Mouse (Mus musculus) cerebral cortex, adult 2 months (tissue): Measurements from ENCODE around the gene Ripor2.

ENCODE experiments used
- WGBS: fragments of 180-500 bp; shearing (Covaris S2); methylation state at CpG from one replicate; pipeline ENCODE4 v1.1.7; 2018; 5-methylcytosine and 5-hydroxymethylcytosine counted together

Ripor2 gene

DNA sequence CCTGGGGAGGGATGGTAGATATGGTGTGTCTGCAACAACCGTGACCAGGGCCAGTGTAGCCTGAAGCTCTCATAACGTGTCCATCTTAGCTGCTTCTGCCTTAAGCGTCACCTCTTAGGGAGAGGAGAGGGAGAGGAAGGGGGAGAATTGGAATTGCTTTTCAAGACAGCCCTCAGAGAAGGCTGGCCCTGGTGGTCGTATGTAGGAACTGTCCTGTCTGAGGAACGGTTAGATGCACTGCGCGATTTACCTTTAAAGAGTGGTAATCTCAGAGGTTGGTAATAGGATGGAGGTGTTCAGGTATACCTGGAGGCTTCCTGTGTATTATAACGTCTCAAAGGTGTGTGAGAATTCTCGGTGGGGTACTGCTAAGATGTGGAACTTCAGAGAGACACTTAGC lies 3.4 kb downstream of the Ripor2 start:
- WGBS: 73% methylated on average over 9 of the region's 9 CpGs

DNA sequence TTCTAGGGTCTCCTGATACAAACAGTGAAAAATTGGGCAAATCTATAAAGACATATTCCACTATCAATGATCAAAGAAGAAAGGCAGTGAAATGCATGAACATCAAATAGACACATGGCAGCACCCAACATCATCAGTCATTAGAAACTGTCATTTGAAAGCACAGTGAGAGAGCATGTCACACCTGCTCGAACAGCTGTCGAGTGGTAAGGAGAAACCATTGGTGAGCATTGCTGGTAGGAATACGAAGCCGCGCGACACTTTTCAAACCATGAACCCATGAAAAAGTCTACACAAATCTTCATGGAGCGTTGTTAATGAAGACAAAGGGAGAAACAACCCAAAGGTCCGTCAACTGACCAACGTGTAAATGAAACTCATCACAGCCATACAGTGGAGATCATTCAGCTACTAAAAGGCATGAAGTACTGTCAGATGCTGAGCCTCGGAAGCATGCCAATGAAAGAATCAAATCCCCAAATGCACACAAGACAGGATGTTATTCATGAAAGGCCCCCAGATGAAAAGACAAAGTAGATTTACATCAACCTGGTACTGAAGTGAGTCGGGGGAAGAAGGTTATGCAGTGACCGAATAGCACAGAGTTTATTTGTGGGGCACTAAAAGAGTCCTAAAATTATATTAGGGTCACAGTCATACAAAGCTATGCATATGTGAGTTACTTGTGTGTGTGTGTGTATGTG lies 5.4 kb downstream of the Ripor2 start:
- WGBS: 96% methylated on average over 12 of the region's 12 CpGs

DNA sequence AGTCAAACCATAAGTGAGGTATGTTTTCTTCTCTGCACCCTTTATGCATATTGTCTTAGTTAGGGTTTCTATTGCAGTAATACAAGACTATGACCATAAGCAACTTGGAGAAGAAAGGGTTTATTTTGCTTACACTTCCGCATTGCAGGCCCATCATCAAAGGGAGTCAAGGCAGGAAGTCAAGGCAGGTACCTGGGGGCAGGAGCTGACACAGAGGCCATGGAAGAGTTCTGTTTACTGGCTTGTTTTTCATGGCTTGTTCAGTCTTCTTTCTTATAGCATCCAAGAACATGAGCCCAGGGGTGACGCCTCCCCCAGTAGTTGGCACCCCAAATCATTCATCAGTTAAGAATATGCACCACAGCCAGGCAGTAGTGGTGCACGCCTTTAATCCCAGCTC lies 6.6 kb downstream of the Ripor2 start:
- WGBS: 98% methylated on average over 3 of the region's 3 CpGs

DNA sequence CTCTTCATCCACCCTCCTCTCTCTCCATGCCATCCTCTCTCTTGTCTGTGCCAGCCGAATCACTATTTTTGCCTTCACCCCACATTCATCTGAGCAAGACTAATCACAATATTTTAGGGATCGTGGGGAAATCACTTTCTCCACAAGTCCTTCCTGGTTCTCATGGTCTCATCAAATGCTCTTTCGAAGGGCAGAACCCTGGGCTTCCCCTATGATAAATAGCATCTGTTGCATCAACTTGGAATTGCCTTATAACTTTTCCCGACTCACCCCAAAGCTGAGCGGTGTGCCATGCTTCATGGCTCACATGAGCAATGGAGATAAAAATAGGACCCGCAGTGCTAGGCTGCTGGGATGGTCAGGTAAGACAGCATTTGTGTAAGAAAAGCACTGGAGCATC lies 9.7 kb downstream of the Ripor2 start:
- 96% methylated on average over 6 of the region's 6 CpGs for WGBS

DNA sequence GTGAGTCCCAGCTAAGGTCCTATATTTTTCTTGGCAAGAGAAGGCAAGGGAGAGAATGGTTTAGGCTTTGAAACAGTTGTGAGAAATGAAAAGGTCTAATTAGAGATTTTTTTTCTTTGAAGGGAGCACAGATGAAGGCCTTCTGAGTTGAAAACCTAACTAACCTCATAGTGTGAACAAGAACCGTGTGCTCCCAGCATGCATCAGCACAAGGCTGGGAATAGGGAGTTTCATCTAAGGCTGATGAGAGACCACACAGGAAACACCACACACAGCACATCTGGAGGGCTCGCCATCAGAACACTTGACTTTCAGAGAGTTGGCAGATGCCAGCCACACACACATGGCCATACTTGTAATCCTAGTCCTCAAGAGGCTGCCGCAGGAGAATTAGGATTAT lies 12.3 kb downstream of the Ripor2 start:
- 79% methylated on average over 3 of the region's 3 CpGs for WGBS

DNA sequence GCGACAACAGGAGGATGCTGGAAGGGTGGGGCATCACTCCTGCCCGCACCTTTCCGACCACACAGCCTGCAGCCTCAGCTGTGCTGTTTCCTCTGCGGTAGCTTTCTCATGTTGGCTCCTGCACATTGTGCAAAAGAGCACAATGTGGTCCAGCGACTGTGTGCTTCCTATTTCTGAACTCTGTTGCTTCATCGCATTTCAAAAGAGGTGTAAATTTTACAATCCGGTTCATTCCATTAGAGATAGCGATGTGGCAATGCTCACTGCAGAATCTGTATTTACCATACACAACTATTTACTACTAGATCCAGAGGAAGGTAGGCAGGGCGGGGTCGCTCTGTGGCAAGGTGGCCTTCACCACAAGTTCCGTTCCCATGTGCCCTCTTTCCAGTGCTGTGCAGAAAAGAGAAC lies 17.6 kb downstream of the Ripor2 start:
- WGBS: 79% methylated on average over 11 of the region's 11 CpGs

DNA sequence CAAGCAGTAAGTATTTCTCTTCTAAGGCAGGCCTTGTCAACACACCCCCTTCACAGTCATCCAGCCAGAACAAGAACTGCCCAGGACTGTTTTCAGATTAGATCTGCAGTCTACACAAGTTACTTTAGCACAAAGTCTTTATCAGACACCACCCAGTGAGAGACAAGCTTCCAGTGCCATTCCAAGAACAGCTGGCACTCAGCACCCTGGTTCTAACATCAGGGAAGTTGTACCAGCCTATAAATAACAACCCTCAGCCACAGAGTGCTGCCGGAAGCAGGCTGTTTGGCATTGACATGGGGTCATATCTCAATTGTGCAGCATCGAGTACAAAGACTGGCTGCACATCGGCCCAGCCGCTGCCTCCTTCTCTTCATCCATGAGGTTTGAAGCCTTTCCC lies 21.0 kb downstream of the Ripor2 start:
- 43% methylated on average over 4 of the region's 4 CpGs for WGBS

DNA sequence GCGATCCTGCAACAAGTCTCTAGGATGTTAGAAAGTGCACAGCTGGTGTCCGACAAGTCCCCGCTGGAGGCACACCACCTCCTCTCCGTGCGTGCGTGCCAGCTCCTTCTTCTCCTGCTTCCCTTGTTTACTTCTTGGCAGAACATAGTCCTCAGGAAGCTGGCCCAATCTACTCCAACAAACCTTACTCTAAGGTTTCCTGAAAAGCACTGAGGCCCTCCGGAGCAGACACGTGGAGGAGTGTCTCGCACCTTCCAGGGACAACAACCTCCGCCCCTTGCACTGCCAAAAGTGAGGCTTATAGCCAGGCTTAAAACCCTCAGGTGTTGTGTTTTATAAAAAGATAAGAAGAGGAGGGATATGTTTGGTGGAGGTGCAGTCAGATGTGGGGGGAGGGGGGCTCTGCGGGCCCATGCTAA lies 21.6 kb downstream of the Ripor2 start:
- 13% methylated on average over 11 of the region's 11 CpGs for WGBS

DNA sequence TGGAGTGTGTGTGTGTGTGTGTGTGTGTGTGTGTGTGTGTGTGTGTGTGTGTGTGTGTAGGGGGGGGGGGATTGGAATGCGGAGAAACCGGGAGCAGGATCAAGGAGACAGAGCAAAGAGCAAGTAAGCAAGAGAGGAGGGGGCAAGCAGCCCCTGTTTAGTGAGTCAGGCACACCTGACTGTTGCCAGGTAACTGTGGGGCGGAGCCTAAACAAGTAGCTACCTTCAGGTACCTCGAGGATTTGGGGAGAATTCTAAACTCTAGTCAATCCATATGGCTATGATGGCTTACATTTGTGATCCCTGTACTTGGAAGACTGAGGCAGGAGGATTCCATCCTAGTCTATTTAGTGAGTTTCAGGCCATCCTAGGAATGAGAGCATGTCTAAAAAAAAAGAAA lies 22.1 kb downstream of the Ripor2 start:
- 45% methylated on average over 3 of the region's 4 CpGs for WGBS

DNA sequence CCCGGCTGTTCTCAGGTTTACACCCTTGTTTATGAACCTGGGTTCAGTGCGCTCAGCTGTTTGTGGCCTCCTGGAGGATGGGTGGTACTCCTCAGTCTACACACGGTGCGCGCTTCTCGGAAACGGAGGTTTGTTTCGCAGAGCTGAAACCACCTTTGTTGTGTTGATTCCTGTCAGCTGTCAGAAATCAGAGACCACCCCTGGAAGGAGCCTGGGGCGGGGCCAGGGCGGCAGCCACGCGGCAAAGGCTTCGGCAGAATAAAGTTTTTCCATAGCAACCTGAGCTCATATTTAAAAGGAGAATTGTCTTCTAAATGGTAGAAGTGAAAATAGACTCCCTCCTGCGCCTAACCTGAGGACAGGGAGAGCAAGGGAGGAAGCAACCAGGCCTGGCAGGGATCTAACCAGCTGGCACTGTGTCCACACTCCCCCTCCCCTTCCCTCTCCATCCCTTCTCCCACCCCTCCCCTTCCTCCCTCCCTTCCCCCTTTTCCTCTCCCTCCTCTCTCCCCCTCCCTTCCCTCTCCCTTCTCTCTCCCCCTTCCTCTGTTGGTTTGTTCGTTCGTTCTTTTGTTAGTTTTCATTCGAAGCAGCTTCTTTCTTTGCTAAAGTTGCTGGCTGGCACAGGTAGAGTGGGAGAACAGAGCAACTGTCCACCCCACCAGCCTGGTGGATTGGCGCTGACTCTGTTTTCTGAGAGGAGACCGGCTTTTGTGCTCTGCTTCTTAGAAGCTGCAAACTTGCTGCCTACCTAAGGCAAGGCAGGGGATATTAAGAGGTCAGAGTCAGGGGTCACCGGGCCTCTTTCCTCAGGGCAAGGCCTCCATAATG lies 23.0 kb downstream of the Ripor2 start:
- WGBS: 19% methylated on average over 20 of the region's 20 CpGs

DNA sequence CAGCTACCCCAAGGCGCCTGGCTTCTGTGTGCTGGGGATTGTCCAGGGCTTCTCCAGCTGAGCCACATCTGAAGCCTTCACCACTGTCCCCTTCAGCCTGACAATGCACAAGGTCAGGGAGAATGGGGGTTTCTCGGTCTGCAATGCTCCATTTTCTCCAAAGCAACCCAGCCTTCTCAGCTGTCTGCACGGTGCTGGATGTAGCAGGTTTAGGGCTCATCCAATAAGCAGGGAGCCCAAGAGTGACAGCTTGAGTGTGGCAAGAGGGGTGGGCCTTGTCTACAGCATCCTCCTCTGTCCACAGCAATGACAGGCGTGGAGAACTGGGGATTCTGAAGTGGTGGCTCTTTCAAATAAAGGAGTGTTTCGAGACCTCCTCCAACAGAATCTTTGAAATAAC lies 23.8 kb downstream of the Ripor2 start:
- 88% methylated on average over 5 of the region's 5 CpGs for WGBS

DNA sequence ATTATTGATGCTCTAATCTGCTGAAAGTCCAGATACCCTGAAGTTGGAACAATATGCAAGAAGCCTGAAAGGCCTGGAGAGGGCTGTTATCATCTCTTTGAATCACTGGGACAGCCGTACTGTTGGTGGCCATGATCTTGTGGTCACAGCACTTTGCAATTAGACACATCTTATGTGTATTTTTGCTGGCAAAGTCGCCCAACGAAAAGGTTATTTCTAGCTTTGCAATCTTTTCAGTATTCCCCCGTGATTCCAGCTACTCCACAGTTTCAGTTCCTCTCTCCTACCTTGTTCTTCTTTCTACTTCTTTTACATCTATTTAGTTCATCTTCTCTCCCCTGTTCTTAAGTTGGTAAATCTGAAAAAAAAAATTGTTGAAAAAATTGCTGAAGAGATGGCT lies 26.0 kb downstream of the Ripor2 start:
- WGBS: 92% methylated on average over 4 of the region's 4 CpGs

DNA sequence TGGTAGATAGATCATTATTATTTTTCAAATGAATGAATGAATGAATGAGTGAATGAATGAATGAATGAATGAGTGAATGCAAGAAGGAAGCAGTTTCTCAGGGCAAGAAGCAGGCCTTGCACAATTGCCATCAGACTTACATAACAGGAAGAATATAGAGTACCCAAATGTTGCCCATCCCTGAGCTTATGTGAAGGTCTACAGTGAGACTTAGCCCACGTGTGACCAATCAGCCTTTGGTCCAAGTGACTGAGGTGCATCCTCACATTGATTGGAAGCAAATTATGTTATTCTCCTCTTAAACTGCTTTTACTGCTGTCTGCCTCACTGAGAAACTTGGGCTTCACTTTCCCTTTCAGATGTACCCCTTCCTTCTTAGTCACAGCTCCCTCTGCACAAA lies 26.7 kb downstream of the Ripor2 start:
- 81% methylated on average over 1 of the region's 1 CpGs for WGBS

DNA sequence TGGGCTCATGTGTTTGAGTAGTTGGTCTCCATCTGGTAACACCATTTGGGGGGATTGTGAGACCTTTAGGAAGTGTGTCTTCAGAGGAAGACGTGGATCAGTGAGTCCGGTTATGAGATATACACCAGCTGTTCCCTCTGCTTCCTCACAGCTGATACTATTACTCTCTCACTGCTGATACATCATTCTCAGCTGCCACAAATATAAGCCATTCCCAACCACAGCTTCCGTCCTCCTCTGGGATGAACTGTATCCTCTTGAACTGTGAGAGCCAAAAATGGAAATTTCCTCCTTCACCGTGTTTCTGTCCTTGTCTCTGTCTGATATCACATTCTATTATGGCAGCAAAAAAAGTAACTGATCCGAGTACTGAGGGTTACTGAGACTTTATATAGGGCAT lies 28.9 kb downstream of the Ripor2 start:
- 56% methylated on average over 5 of the region's 5 CpGs for WGBS

DNA sequence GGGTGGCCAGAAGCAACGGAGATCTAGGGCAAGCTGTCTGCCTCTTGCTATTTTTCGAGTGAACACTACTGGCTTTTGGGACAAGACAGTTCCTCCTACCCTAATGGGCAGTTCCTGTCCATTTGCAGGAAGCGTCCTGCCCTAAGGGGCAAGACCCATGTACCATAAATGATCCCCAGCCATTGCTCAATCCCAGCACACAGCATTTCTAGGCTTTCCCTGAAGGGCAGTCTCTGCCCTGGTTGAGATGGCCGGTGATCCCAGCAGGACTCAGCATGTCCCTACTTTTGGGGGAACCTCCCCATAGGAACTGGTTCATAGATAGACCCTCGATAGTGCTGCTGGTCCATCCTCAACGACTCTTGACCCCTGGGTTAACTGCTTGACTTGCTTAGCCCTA lies 31.0 kb downstream of the Ripor2 start:
- WGBS: 81% methylated on average over 6 of the region's 6 CpGs

DNA sequence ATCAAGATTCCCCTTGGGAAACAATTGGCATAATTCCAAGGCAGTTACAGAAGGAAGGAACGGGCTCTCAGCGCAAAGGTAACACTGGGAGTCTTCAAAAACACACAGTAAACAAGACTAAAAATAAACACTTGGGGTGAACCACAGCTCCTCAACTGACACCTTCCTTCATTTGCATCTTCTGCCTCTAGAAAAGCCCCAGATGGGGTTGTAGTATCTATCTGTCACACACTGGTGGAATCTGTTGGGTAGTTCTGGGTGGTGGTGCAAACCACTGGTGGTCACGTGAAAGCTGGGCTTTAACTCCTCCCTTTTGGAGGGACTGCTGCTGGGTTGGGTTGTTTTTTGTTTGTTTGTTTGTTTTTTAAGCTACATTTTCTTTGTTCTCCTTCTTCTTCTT lies 31.4 kb downstream of the Ripor2 start:
- 80% methylated on average over 3 of the region's 3 CpGs for WGBS

DNA sequence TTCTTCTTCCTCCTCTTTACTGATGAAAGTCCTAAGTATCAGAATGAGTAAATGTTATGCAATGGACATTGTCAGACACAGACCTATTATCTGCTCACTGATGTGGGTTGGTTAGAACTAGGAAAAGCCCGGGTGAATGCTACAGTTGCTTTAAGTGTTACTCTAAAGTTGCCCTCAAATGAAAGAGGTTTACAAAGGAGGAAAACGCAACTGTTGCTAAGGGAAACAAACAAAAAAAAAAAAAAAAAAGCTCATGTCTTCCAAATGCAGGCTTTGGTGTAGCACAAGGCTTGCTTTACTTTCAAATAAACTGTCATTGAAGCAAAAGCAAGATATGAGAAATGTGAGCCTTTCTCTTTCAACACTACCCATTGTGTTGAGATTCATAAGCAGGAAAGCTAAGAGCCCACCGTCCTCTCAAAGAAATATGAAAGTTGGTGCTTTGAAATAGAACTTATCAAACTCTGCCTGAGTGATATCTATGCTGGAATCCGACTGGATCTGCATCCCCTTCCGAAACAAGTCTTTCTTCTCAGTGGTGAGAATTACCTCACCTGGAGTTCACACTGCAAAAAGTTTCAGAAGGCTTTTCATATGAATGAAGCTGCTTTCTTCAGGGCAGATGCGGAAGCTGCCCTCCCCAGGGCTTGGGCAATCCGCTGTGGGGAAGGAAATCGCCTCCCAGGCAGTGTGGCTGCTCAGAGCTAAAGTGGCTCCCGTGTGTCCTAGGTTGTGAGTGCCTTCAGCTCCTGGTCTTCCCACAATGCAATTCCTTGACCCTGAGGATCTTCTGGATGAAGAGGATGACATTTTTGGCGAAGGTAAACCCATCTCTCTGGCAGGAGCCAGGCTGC lies 32.2 kb downstream of the Ripor2 start:
- 72% methylated on average over 10 of the region's 10 CpGs for WGBS

DNA sequence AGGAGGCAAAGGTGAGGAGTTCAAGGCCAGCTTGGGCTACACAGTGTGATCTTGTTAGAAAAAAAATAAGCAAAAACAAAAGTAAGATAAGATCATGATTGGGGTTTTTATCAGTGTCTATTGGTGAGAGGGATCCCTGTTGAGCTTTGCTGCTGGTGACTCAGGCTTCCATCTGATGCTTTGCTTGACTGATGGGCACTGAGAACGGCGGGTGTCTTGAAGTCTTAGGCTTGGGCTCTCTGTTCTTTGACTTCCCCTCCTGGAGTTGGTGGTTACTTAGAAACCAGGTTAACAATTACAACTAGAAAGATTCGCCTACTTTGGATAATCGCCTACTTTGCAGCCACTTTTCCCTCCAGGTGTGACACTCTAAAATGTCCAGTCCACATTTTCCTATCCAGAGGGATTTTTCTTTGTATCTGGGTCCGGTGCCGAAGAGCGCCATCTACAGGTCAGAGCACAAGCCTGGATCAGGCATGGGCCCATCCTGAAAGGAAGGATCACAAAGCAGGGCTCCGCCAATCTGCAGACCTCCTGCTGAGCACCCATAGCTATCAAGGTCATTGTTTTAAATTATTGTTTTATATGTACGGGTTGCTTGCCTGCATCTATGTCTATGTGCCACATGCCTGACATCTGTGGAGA lies 34.1 kb downstream of the Ripor2 start:
- 72% methylated on average over 9 of the region's 9 CpGs for WGBS

DNA sequence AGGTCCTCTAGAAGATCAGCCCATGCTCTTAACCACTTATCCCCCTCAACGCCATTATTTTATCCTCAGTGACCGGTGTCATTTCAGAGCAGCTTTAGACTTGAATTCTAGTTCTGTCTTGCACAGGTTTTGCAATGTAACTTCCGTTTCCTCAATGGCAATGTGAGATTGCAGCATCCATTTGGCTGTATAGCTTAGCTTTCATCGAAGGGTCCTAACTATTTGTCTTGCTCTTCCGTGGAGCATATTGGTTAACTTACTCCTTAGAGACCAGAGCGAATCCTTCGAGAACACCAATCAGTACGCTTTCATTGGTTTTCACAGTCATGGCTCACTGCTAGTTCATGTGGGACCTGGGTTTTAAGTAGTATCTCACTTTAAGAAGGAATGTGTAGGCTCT lies 34.7 kb downstream of the Ripor2 start:
- 91% methylated on average over 8 of the region's 8 CpGs for WGBS

DNA sequence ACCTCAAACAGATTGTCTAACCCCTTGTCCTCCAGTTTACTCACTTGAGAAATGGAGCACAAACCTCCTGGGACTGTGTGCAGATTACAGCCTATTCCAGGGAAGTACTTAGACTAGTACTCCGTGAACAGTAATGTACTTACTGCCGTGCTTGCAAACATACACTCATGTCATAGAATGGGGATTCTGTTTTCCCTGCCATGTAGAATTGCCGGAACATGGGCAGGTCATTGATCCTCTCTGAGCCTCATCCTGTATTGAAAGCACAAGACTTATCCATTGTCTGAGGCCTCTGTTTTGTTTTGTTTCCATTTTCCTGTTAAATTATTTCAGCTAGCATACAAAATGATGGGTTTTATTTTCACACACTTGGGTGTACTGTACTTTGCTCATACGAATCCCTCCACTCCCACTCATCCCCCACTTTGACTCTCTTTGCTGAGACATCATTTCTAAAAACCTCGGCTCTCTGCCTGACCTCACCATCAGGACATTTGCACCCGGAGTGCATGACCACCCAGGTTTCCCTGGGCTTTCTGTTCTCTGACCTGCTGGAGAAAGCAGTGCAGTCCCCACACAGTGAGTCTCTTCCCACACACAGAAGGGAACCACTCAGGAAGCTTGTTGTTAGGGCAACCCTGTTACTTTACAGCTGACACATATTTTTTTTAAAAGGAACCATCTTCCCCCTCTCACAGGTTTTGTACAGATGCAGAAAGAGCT lies 35.2 kb downstream of the Ripor2 start:
- 56% methylated on average over 6 of the region's 6 CpGs for WGBS

DNA sequence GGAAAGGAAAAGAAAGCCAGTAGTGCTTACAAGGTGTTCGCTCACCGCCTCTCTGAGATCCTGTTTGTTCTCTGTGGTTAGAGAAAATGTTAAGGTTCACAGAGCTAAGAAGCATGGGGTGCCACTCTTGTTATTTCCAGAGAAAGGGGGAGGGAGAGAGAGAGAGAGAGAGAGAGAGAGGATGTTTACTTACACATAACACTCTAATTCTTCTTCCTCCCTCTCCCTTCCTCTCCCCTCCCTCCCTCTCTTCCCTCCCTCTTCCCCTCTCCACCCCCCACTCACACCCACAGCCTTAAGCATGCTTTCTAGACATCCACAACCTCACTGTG lies 35.8 kb downstream of the Ripor2 start:
- WGBS: 62% methylated on average over 2 of the region's 2 CpGs
